Mouse (Mus musculus) thymus, postnatal 36 days (tissue): Measurements from ENCODE around the gene Myo1a.

ENCODE experiments used
- DNase-seq, 2 experiments: peaks; one replicate each; pipeline ENCODE4 v3.0.0; 2022; ENCODE audit warnings: mixed read lengths in 2 of 2

Myo1a gene

DNA sequence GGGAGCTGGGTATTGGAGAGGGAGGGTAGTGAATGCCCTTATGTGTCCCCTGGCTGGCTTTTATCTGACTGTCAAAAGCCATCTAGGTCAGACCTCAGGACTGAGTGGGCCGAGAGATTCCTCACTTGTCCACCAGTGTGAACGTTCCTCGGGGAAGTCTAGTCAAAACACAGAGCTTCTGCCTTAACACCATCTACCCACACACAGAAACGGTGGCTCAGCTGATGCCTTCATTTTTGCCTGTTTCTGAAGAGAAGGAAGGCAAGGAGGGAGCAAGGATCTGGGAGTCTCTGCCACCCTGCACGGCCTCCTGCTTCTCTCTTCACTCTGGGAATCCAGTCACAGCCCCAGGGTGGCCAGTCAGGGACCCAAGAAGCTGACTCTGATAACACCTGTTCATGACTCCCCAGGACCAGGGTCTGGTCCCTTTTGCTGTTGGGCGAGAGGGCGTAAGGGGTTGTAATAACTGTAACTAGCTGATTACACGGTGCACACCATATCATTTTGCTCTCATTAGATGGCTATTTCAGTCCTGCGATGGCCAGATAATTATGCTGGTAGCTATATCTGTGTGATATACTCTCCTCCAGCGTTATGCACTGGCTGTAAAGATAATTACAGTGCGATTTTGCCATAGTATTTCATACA, 25.4 kb downstream of the Myo1a start:
- no peak for DNase-seq

DNA sequence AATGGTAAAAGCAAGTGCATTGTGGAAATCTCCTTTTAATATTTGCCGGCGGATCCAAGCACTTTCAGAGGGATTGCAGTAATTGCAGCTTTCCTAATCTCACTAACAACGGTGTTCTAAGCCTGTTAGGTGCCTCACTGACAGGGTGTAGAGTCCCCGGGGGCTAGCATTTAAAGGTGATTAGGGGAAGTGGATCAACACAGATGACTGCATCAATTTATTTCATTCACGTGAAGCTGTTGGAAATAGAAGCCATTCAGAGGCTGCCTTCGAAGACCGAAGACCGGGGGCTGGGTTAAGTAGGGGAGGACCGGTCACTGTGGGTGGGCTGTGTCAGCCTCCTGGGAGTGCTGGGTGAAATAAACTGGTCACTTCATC, 26.0 kb downstream of the Myo1a start:
- no peak for DNase-seq

DNA sequence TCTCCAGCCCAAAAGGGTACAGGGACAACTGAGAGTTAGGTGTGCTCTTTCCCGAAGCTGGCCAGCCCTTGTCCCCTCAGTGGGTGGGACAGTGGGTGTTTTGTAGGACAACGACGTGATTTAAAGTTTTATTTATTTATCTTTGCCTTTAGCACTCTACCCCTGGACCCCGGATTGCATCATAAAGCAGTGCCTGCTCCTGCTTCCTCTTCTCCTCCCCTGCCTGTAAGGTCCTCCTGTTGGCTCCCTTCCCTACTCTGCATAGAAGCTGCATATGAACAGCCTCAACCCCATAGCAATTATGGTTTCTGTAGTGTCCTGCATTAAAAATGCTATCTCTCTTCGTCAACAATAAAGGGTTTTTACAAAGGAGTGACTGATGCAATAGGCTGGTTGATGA, 26.4 kb downstream of the Myo1a start:
- no peak for DNase-seq

DNA sequence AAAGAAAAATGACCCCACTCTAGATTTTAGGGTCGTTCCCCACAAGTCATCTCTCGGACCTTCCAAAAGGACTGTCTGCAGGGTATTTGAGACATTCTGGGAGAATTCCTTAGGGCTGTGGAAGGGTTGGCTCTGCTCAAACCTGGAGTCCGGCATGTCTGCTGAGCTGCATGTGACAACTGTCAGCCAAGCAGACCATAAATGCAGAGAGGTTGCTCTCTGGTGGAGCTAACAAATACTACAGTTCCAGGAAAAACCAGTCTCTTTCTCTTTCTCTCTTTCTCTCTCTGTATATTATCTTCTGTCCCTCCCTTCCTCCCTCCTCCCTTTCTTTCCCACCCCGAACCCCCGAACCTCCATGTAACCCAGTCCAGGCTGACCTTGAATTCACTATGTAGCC, 29.5 kb downstream of the Myo1a start:
- DNase-seq = no peak

DNA sequence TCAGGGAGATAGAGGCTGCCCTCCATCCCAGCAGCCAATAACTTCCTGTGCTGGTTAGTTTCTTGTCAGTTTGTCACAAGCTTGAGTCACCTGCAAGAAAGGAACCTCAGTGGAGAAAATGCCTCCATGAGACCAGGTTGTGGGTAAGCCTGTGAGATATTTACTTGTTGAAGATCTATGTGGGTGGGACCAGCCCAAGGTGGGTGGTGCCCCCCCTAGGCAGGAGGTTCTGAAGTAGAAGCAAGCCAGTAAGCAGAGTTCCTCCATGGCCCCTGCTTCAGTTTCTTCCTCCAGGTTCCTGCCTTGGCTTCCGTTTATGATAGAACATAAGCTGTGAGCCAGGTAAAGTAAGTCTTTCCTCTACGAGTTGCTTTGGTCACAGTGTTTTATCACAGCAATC, 31.3 kb downstream of the Myo1a start:
- DNase-seq = no peak

DNA sequence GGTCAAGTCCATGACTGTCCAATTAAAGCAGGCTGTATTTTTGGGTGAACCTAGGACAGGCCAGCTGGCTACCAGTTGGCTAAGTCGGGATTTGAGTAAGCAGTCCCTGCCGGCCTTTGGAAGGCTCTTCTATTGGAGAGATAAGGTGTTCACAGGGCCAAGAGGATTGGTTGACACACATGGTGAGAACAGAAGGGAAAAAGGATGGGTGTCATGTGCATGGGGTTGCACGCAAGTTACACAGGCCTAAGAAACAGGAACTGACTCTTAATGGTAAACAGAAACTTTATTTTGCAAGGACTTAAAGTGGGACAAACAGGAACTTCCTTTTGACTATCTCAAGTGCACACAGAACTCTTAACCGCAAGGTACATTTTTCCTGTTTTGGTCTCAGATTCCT, 31.9 kb downstream of the Myo1a start:
- no peak for DNase-seq

DNA sequence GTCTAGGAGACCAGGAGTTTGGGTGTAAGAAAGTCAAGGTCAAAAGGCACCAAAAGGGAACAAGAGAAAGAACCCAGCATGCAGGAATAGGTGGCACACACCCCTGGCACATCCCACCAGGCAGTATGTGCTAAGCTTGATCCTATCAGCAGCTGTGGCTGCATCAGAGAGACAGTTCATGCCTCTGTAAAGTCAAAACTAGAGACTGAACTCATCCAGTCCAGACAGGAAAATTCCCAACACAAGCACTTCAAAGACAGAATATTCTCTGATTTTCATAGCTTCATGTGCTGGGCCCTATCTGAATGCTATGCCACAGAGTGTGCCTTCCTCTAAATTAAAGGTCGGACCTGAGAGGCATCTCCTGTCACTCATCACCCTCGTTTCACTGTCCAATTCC, 32.6 kb downstream of the Myo1a start:
- no peak for DNase-seq

DNA sequence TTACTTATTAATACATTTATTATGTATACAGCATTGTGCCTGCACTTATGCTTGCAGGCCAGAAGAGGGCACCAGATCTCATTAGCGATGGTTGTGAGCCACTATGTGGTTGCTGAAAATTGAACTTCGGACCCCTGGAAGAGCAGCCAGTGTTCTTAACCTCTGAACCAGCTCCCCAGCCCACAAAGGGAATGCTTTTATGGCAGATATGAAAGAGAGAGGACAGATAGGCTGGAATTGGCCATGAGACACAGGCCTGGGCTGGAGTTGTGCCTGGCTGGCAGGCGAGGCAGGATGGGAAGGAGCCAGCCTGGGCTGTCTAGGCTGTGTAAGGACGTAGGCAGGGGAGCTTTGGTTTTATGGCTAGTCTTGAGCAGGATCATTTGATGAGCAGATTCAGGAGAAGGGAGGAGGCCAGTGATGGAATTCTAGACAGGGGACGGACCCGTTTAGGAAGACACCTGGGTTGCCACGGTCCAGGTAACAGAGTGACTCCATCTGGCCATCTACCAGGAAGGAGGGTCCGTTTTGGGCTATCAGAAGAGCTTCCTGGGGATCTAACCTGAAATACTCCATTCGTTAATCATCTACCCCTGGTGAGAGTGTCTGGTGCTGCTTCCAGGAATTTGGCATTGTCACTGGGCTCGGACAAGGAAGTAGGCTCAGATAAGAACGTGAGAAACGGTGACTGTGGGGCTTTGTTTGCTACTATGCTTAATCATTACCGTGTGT, 33.3 kb downstream of the Myo1a start:
- peak; percentile 28 to 29 for DNase-seq

DNA sequence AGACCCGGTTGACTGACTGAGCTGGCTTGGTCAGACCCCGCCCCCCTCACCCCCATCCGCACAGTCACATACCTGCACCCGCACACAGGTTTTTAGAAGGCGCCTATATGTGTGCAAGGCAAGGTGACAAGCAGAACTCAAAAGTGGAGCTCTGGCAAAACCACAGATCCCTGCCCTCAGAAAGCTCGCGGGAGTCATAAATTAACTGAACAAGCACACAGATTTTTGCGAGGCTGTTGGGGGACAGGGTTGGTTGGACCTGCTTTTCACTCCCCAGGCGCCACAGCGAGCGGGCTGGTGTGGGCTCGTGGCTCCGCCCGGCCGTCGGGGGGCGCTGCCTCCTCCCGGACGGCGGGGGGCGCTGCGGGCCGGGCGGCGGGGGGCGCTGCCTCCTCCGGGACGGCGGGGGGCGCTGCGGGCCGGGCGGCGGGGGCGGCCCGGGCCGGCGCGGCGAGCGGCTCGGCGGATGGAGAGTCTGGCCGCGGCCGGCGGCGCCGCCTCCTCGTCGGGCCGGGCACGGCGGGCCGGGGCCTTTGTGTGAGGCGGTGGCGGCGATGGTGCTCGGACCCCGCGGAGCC, 34.2 kb downstream of the Myo1a start, which contains the start of gene Zbtb39:
Zbtb39 (plus strand) TSS at position 456 of the 578 bp plus-strand sequence.
- peak; percentile 79 to 81 for DNase-seq

DNA sequence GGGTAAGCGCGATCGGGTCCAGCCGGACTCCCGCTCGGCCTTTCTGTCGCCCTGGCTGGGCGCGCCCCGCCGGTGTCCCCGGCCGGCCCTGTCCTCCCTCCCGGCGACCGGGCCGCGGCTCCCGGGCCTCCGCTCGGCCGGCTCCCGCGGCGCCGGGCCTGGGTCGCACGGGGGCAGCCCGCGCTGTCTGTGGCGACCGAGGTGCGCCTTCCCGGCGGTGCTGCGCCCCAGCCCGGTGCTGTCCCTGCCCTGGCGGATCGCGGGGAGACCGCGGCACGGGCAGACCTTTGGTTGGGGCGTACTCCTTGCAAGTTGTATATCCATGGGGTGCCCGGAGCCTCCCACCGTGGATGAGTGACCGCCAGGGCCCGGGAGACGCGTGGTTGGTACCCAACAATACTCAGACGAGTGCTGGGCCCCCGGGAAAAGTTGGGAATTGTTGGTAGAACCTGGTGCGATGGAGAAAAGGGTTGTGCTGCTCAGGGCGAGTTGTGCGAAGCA, 34.7 kb downstream of the Myo1a start:
- peak in 1 of 2 experiments; percentile 52 for DNase-seq

DNA sequence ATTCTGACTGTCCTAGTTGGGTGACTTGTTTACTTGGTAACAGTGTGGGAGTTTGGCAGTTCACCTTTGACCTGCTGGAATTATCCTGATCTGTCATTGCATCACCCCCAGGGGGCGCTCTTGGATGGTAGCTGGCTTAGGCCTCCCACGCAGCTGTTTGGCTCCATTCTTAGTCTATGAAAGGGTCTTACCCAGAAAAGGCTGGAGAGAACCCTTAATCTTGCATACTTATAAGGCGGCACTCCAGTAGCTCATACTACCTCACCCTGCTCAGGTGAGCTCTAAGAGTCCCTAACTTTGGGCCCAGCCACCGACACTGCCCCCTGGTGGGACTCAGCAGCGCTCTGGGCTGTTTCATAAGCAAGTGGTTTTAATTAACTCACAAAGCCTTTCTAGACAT, 39.7 kb downstream of the Myo1a start:
- peak; percentile 39 to 46 for DNase-seq

DNA sequence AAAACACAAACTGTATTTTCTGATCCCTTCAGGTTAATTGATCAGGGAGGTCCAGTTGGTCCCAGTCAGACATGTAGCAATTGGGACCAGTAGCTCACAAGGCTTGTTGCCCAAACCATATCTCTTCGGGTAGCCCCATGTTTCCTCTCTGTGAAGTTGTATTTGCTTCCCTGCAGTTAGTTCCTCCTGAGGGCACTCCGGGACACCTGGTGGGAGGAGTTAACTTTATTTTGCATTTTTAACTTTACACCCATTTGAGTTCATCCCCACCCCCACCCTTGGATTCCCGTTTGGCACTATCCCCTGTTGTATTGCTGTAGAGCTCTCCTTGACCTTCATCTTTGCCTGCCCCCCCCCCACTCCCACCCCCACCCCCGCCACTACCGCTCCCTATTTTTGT, 40.9 kb downstream of the Myo1a start:
- DNase-seq = no peak

DNA sequence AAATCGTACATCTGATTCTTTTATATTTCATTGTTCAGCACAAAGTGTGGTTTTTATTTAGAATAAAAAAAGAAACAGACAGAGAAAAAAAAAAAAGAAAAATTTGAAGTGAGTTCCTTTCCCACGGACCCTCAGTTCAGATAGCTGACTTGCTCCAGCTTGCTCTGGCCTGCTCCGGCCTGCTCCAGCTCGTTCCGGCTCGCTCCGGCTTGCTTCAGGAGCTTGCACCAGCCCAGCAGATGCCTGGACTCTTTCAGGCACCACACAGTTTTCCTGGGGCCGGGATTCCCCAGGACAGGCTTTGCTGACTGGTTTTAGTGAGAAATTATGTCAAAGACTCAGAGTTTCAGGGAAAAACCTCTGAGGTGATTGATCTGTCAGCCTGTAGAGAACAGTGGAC, 42.3 kb downstream of the Myo1a start:
- no peak for DNase-seq

DNA sequence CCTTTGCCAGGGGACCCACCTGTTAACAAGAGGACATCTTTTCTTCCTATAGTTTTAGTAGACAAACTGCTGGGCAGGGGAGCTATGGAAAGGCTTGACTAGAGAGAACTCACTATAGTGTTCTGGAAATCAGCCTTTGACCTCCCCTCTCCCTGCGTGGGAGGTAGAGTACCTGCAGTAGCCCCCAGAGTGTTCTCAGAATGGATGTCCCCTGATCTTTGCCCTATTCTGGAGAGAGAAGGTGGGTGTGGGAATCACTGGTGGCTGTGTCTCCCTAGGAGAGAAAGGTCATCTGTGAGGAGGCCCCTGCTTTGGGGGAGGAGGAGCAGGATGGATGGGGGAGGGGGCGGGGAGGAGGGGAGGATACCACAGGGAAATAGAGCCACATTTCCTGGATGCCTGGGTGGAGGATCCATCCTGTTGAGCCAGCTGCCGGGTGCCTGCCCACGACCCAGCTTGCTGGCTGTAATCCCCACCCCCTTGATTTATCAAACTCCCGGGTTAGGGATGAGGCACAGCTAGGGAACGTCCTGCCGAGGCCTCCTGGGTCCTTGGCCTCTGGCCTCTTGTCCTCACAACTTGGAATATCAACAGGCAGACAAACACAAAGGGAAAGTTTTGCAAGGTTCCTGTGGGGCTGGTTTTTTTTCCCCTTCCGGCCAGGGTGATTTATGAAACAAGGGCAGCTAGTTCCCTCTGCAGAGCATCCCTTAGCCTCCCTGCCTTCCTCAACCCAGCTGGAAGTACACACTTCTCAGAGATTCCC, 44.1 kb downstream of the Myo1a start:
- no peak for DNase-seq

DNA sequence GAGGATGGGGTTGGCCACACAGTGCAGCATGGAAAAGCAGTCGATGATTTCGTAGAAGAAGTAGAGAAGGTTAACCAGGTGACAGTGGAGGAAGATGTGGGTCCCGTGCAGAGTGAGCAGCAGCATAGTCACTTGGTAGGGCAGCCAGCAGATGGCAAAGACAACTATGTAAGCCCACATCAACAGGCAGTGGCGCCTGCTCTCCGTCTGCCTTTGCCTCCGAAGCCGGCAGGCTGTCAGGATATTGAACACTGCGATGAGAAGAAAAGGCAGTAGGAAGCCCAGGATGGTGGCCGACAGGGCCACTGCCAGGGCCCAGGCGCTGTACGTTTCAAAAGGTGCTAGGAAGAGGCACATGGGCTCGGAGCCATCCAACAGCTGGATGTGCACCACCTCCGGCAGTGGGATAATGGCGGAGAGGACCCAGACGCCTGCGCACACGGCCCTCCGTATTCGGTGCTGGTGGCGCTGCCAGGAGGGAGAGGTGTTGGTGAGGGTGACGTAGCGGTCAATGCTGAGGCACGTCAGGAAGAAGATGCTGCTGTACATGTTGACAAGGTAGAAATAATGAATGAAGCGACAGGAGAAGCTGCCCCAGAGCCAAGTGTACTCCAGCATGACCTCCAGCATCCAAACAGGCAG, 45.3 kb downstream of the Myo1a start:
- no peak for DNase-seq

DNA sequence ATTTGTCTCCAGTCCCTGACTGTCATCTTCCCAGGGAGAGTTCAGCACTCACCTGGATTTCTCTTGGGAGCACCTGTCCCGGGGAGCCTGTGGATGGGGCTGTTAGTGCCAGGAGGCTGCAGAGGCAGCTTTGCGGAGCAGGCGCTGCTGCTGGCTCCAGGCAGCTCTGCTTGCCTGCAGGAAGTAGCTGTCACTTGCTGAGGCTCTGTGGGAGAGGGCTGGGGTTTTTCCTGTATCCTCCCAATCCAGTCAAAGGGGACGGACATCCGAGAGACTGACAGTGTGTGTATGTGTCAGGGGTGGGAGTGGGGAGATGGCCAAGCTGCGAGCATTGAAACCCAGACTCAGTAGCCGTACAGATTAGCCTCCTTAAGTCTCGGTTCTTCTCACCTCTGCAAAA, 46.6 kb downstream of the Myo1a start, which contains the start of gene Gpr182:
Gpr182 (minus strand) TSS at position 185 of the 400 bp plus-strand sequence.
- DNase-seq = no peak

DNA sequence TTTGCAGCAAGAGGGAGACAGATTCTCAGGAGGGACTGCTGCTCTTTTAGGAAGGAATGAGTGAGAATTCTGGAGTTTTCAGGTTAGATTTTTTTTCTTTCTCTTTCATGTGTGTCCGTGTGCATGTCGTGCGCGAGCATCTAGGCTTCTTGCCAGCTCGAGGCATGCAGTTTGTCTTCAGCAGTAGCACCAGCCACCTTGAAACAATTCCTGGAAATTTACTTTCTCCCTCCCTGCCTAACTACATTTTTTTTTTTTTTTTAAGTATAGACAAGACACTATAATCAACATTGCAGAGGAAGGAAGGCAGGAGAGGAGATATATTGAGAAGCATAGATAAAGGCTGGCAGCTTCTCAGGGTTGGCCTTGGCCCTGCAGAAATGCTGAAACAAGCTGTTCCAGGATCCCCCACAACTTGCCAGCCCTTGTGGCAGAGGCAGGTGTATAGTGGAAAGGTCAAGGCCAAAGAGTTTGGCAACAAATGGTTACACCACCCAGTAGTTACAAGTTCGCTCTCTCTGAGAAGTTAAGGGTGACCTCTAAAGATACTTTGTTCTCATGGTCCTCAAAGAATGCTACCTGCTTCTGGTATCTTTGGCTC, 49.7 kb downstream of the Myo1a start:
- no peak for DNase-seq

DNA sequence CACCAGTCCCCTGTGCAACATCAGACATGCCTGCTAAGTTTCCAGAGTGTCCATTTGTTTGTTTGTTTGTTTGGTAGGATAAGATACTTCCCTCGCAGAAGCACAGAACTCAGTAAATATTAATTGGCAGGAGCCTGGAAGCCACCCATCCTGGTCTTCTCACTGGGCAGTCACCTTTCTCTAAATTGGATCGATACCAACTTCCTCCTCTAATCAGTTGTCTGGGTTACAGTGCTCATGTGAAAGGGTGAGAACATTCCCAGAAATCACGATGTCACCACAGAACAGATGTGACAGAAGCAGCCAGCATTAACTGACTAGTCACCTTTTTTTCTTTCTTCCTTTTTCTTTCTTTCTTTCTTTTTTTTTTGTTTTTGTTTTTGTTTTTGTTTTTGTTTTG, 50.3 kb downstream of the Myo1a start:
- no peak for DNase-seq

DNA sequence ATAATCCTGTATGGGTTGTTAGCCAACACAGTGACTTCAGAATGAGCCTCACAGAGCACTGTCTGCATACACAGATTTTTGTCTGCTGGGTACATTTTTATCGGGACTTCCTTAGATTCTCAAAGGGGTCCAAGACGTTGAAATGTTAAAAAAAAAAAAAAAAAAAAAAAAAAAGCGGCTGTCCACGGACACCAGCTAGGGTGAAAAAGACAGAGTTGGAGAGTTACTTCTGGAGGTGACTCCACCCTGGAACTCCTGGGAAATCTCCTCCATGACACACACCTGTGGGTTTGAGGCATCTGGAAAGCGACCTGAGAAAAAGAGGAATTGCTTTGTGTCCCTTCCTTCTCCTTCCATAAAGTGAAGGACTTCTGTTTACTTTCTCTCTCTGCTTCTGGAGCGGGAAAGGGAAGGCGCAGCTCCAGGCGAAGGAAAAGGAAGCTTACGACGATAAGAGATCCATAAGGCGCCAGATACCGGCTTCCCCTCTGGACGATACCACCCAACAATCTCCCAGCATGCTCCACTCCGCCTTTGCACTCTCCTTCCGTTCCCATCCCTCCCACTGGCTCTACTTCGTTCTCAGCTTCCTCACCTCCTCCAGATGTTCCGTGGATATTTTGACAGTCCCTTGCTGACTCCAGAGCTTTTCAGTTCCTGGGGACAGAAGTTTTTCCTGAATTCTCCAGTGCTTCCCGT, 50.9 kb downstream of the Myo1a start:
- no peak for DNase-seq

DNA sequence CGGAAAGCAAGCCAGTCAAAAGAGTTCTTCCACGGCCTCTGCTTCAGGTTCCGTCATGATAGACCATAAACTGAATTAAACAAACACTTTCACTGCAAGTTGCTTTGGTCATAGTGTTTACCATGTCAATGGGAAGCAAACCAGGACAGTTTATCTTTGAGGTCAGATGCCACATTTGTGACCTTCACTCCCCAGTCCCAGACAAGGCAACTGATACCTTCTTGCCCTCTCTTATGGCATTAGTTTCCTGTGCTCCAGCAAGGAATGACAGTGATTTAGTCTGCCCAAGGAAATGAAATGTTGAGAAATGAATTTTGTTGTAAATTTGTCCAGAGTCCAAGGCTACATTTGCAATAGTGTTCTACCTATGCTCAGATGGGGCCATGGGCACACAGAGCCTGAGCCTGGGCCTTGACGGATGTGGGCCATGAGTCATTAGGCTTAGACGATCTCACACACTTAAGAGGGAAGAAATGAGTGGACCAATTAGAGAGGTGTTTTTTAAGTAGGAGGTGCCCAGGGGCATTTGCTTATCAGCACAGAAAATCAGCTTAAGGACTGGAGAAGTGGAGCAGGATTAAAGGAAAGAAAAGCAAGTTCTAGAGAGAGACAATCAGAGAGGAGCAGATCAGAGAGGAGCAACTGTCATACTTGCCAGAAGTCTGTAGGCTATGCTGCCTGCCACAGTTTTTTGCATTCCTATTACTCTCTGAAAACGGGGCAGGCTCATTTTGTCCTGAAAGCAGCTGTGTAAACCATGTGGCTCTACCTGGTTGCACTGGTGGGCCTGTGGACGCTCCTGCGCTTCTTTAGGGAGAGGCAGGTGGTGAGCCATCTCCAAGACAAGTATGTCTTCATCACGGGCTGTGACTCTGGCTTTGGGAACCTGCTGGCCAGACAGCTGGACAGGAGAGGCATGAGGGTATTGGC, 54.5 kb downstream of the Myo1a start, which contains the start of the genes Rdh1 and Rdh16f1:
Rdh1 (plus strand) TSS at position 541 of the 930 bp plus-strand sequence.
Rdh16f1 (plus strand) TSS at position 607 of the 930 bp plus-strand sequence.
- DNase-seq = no peak
